18 mouse cellular contexts compared by ENCODE assay signal in genomic region chr1:135181880-135182623, GRCm38 (mm10). TPM values are rescaled to one million over a fixed set of nuclear protein-coding genes. Genes with fewer than 3 reads are reported as not detected.
DNase-seq lines count a peak whose midpoint lies in the region; ATAC-seq lines count a peak whose summit lies in the region.
"Had no signal": no experiment of that assay in that cellular context is flagged by ENCODE, and none has a peak within 500 bp of the region (broad histone marks: within the 10 kb centered on the region; RNA-seq: fewer than 3 reads in every experiment).

No protein-coding gene starts in this region.

- no peaks in the 10 kb centered on the region for H3K9me3 ChIP-seq in kidney, embryonic 14.5 days (ENCODE audit: control insufficient read depth, low read length)
- H3K9me3 ChIP-seq in intestine, embryonic 16.5 days (ENCODE audit: control insufficient read depth, low read length) = 0 out of 2 replicates have a peak, but pooled peaks cover 4% of the 10 kb centered on the region
- no peaks in the 10 kb centered on the region for H3K9me3 ChIP-seq in stomach, embryonic 14.5 days (ENCODE audit: control insufficient read depth, low read depth, low read length)
- H3K9me3 ChIP-seq: embryonic facial prominence, embryonic 12.5 days; limb, embryonic 15.5 days had no signal

- no peak overlapping the region for H3K4me2 ChIP-seq in kidney, embryonic 14.5 days (replicated peaks; ENCODE audit: low read depth, low read length)
- no peak overlapping the region for H3K4me2 ChIP-seq in intestine, embryonic 16.5 days (ENCODE audit: low read depth, low read length)
- H3K4me2 ChIP-seq in stomach, embryonic 14.5 days (replicated peaks; ENCODE audit: low read depth, low read length) = no peak overlapping the region
- H3K4me2 ChIP-seq: embryonic facial prominence, embryonic 12.5 days; hindbrain, embryonic 14.5 days; limb, embryonic 15.5 days had no signal

- ATAC-seq in kidney, embryonic 14.5 days (ENCODE audit: low FRiP score, low TSS enrichment) = no peak
- no peak for ATAC-seq in intestine, embryonic 16.5 days
- no peak for ATAC-seq in stomach, embryonic 14.5 days (ENCODE audit: insufficient number of reproducible peaks, insufficient read depth, low FRiP score, low read depth)
- no peak for ATAC-seq in megakaryocyte-erythroid progenitor cell, adult 5-6 weeks (replicated peaks; ENCODE audit: low FRiP score, low TSS enrichment, poor library complexity, severe bottlenecking)

- 88% methylated on average over 8 of the region's 8 CpGs for WGBS in kidney, embryonic 14.5 days
- 85% methylated on average over 8 of the region's 8 CpGs for WGBS in intestine, embryonic 16.5 days
- 84% methylated on average over 8 of the region's 8 CpGs for WGBS in stomach, embryonic 14.5 days

- peaks cover 10% of the 10 kb centered on the region; the same call in 1 of the 2 replicates for H3K4me1 ChIP-seq in kidney, embryonic 14.5 days (ENCODE audit: control insufficient read depth, insufficient read depth, low read length)
- peaks cover 33% of the 10 kb centered on the region for H3K4me1 ChIP-seq in intestine, embryonic 16.5 days (ENCODE audit: control insufficient read depth, insufficient read depth, low read length)
- 0 out of 2 replicates have a peak, but pooled peaks cover 5% of the 10 kb centered on the region for H3K4me1 ChIP-seq in stomach, embryonic 14.5 days (ENCODE audit: control insufficient read depth, insufficient read depth, low read length)

- no peaks in the 10 kb centered on the region for H3K36me3 ChIP-seq in kidney, embryonic 14.5 days (ENCODE audit: control insufficient read depth, insufficient read depth, low read length)
- H3K36me3 ChIP-seq in intestine, embryonic 16.5 days (ENCODE audit: control insufficient read depth, insufficient read depth, low read length) = no peaks in the 10 kb centered on the region
- no peaks in the 10 kb centered on the region for H3K36me3 ChIP-seq in stomach, embryonic 14.5 days (ENCODE audit: control insufficient read depth, insufficient read depth, low read length)
- H3K36me3 ChIP-seq: embryonic facial prominence, embryonic 12.5 days; limb, embryonic 15.5 days had no signal

- H3K27me3 ChIP-seq in kidney, embryonic 14.5 days (ENCODE audit: control insufficient read depth, insufficient read depth, low read length) = no peaks in the 10 kb centered on the region
- no peaks in the 10 kb centered on the region for H3K27me3 ChIP-seq in intestine, embryonic 16.5 days (replicated peaks; ENCODE audit: control insufficient read depth, insufficient read depth, low read length)
- no peaks in the 10 kb centered on the region for H3K27me3 ChIP-seq in stomach, embryonic 14.5 days (ENCODE audit: control insufficient read depth, insufficient read depth, low read length)
- H3K27me3 ChIP-seq: CH12.LX; embryonic facial prominence, embryonic 12.5 days; limb, embryonic 15.5 days had no signal

- H3K9ac ChIP-seq in kidney, embryonic 14.5 days (ENCODE audit: low read depth, low read length) = no peak overlapping the region
- H3K9ac ChIP-seq in intestine, embryonic 16.5 days (ENCODE audit: low read depth, low read length) = no peak overlapping the region
- no peak overlapping the region for H3K9ac ChIP-seq in stomach, embryonic 14.5 days (replicated peaks; ENCODE audit: low read depth, low read length)
- H3K9ac ChIP-seq: embryonic facial prominence, embryonic 12.5 days; hindbrain, embryonic 14.5 days; limb, embryonic 15.5 days had no signal

- no peak overlapping the region for H3K4me3 ChIP-seq in kidney, embryonic 14.5 days (ENCODE audit: low read length)
- no peak overlapping the region for H3K4me3 ChIP-seq in intestine, embryonic 16.5 days (ENCODE audit: low read length)
- H3K4me3 ChIP-seq in stomach, embryonic 14.5 days (ENCODE audit: low read depth, low read length) = no peak overlapping the region
- H3K4me3 ChIP-seq: embryonic facial prominence, embryonic 12.5 days; limb, embryonic 15.5 days had no signal

- H3K27ac ChIP-seq in kidney, embryonic 14.5 days (ENCODE audit: low read depth, low read length) = no peak overlapping the region
- H3K27ac ChIP-seq in intestine, embryonic 16.5 days (ENCODE audit: low read length) = peak overlapping the region; percentile 88
- H3K27ac ChIP-seq in stomach, embryonic 14.5 days (ENCODE audit: low read length) = peak overlapping the region; percentile 70; the same call in 1 of the 2 replicates
- H3K27ac ChIP-seq: embryonic facial prominence, embryonic 12.5 days; hindbrain, embryonic 14.5 days; limb, embryonic 15.5 days had no signal

- peak; percentile 60 to 82 for DNase-seq in adrenal gland, adult (ENCODE audit: inconsistent age in 2 of 2, low spot score in 1 of 2)
- DNase-seq in adrenal gland, postnatal 4 days (ENCODE audit: low spot score in 2 of 2) = no peak
- DNase-seq in kidney, adult 18-20 months = peak; percentile 85
- DNase-seq in urinary bladder, postnatal 14 days (ENCODE audit: low spot score) = no peak
- DNase-seq: heart, adult 18-20 months; heart, postnatal 10 days; thymus, postnatal 36 days had no signal

RNA-seq across cellular contexts. Expression of gene Gpr37l1, which starts 14.6 kb away (rescaled TPM):
- total RNA-seq in adrenal gland, postnatal 4 days (2021) = 1 to 10 TPM in 1 of 2 experiments, under 1 TPM in 1; 0.82 to 1.0 TPM
- polyA plus RNA-seq in kidney, embryonic 14.5 days (2014; fragmentation: Nextera tagmentation; extraction: Ambion mirVana) = not detected in 2 replicates
- 0.71 and 0.77 TPM in 2 replicates for polyA plus RNA-seq in intestine, embryonic 16.5 days (2015; fragmentation: Nextera tagmentation; extraction: Ambion mirVana)
- 0.69 and 0.71 TPM in 2 replicates for polyA plus RNA-seq in stomach, embryonic 14.5 days (2014; fragmentation: Nextera tagmentation; extraction: Ambion mirVana)
- total RNA-seq in megakaryocyte-erythroid progenitor cell, adult 5-6 weeks (2014; fragmentation: Nextera tagmentation) = not detected in 2 replicates
- total RNA-seq in megakaryocyte-erythroid progenitor cell, adult 5-6 weeks (2017) = not detected in 2 replicates
- total RNA-seq: CH12.LX; megakaryocyte, adult 5-6 weeks had no signal
- polyA plus RNA-seq: embryonic facial prominence, embryonic 12.5 days; limb, embryonic 15.5 days; lung, embryonic 16.5 days had no signal

RNA-seq across cellular contexts. Expression of gene Arl8a, which starts 35.4 kb away (rescaled TPM):
- 10 to 100 TPM; 62.8 to 73.7 TPM for total RNA-seq in adrenal gland, postnatal 4 days (2021)
- 32.0 and 44.5 TPM in 2 replicates for polyA plus RNA-seq in kidney, embryonic 14.5 days (2014; fragmentation: Nextera tagmentation; extraction: Ambion mirVana)
- polyA plus RNA-seq in intestine, embryonic 16.5 days (2015; fragmentation: Nextera tagmentation; extraction: Ambion mirVana) = 21.4 and 56.5 TPM in 2 replicates
- 55.5 and 57.4 TPM in 2 replicates for polyA plus RNA-seq in stomach, embryonic 14.5 days (2014; fragmentation: Nextera tagmentation; extraction: Ambion mirVana)
- 23.8 and 38.4 TPM in 2 replicates for total RNA-seq in megakaryocyte-erythroid progenitor cell, adult 5-6 weeks (2014; fragmentation: Nextera tagmentation)
- total RNA-seq in megakaryocyte-erythroid progenitor cell, adult 5-6 weeks (2017) = 7.9 and 14.8 TPM in 2 replicates

RNA-seq across cellular contexts. Expression of gene Ptpn7, which starts 49.6 kb away (rescaled TPM):
- 1 to 10 TPM; 1.4 TPM for total RNA-seq in adrenal gland, postnatal 4 days (2021)
- polyA plus RNA-seq in kidney, embryonic 14.5 days (2014; fragmentation: Nextera tagmentation; extraction: Ambion mirVana) = 0.66 and 0.83 TPM in 2 replicates
- polyA plus RNA-seq in intestine, embryonic 16.5 days (2015; fragmentation: Nextera tagmentation; extraction: Ambion mirVana) = 2.2 and 2.9 TPM in 2 replicates
- 1.1 and 1.2 TPM in 2 replicates for polyA plus RNA-seq in stomach, embryonic 14.5 days (2014; fragmentation: Nextera tagmentation; extraction: Ambion mirVana)
- total RNA-seq in megakaryocyte-erythroid progenitor cell, adult 5-6 weeks (2014; fragmentation: Nextera tagmentation) = 108 and 110 TPM in 2 replicates
- 68.5 and 93.7 TPM in 2 replicates for total RNA-seq in megakaryocyte-erythroid progenitor cell, adult 5-6 weeks (2017)
- total RNA-seq: layer of hippocampus, adult 18-20 months had no signal

Comparison
In these comparisons a context has a peak if more than half of its experiments do, and no peak if none do; other contexts are left out.
1. DNase-seq: peak in adrenal gland, adult (2 of 2) and kidney, adult 18-20 months (single experiment); none in adrenal gland, postnatal 4 days (0 of 2) and urinary bladder, postnatal 14 days (single experiment).